Mouse (Mus musculus) heart, postnatal 0 days (tissue): Measurements from ENCODE around the gene Mettl17.

Experiments
- CTCF ChIP-seq: IDR thresholded peaks from 2 replicates; pipeline ENCODE4 v1.5.1; 2016; ENCODE audit warnings: antibody characterized with exemption, control low read depth, low read depth
- EP300 ChIP-seq: IDR thresholded peaks from 2 replicates; pipeline ENCODE4 v1.6.1; 2016; ENCODE audit warnings: antibody characterized with exemption, low read depth

- no peak for TF ChIP-seq EP300
- no peak for TF ChIP-seq CTCF
These were observed 56.9 kb downstream of the Mettl17 start for GRCm38 (mm10) chr14:51941577-51941976.
